Mouse (Mus musculus): ENCODE measurements around the gene Syngr1. TPM values are rescaled to one million over a fixed set of nuclear protein-coding genes. Genes with fewer than 3 reads are reported as not detected.

Syngr1 gene
- polyA plus RNA-seq, 1 experiment from 2014 or later: 11.2 TPM

- WGBS: 95% methylated on average over 3 of the region's 3 CpGs
- Histone ChIP-seq H3K4me1 (peaks cover 17% of the 10 kb centered on the region), H3K9me3 (replicated peaks) (no peaks in the 10 kb centered on the region), H3K9ac (no peak overlapping the region), H3K27ac (no peak overlapping the region), H3K27me3 (no peaks in the 10 kb centered on the region), H3K36me3 (peaks cover 49% of the 10 kb centered on the region), H3K4me3 (replicated peaks) (no peak overlapping the region), H3K4me2 (no peak overlapping the region)
- no peak for ATAC-seq (replicated peaks; ENCODE audit: low FRiP score)
Observed at GRCm38 (mm10) chr15:80142130-80142529, 51.0 kb downstream of the Syngr1 start.

- peaks cover 3% of the 10 kb centered on the region; the same call in 1 of the 2 replicates for H3K4me1 ChIP-seq
- H3K9ac ChIP-seq: no peak overlapping the region
- H3K36me3 ChIP-seq: peaks cover 55% of the 10 kb centered on the region
- no peaks in the 10 kb centered on the region for H3K9me3 ChIP-seq (replicated peaks)
- no peak overlapping the region for H3K27ac ChIP-seq
- H3K27me3 ChIP-seq: no peaks in the 10 kb centered on the region
- H3K4me2 ChIP-seq: no peak overlapping the region
- no peak for ATAC-seq (replicated peaks; ENCODE audit: low FRiP score)
- H3K4me3 ChIP-seq (replicated peaks): no peak overlapping the region
- WGBS: 93% methylated on average over 6 of the region's 6 CpGs
Observed at GRCm38 (mm10) chr15:80143760-80144159, 52.6 kb downstream of the Syngr1 start.

GRCm38 (mm10) chr15:80145397-80145796 is 54.3 kb downstream of the Syngr1 start:
- no peak overlapping the region for H3K4me2 ChIP-seq
- H3K9me3 ChIP-seq (replicated peaks): no peaks in the 10 kb centered on the region
- peaks cover 62% of the 10 kb centered on the region for H3K36me3 ChIP-seq
- no peaks in the 10 kb centered on the region for H3K4me1 ChIP-seq
- no peak overlapping the region for H3K27ac ChIP-seq
- WGBS: 88% methylated on average over 5 of the region's 5 CpGs
- no peak overlapping the region for H3K4me3 ChIP-seq (replicated peaks)
- no peaks in the 10 kb centered on the region for H3K27me3 ChIP-seq
- ATAC-seq (replicated peaks; ENCODE audit: low FRiP score): no peak
- no peak overlapping the region for H3K9ac ChIP-seq

- no peaks in the 10 kb centered on the region for H3K4me1 ChIP-seq
- ATAC-seq (replicated peaks; ENCODE audit: low FRiP score): no peak
- H3K4me2 ChIP-seq: no peak overlapping the region
- no peak overlapping the region for H3K27ac ChIP-seq
- no peaks in the 10 kb centered on the region for H3K9me3 ChIP-seq (replicated peaks)
- H3K27me3 ChIP-seq: no peaks in the 10 kb centered on the region
- no peak overlapping the region for H3K9ac ChIP-seq
- H3K36me3 ChIP-seq: peaks cover 66% of the 10 kb centered on the region
- H3K4me3 ChIP-seq (replicated peaks): no peak overlapping the region
- WGBS: 72% methylated on average over 6 of the region's 6 CpGs
Observed at GRCm38 (mm10) chr15:80146153-80146552, 55.0 kb downstream of the Syngr1 start.

GRCm38 (mm10) chr15:80147090-80147489 is 56.0 kb downstream of the Syngr1 start:
- H3K27ac ChIP-seq: no peak overlapping the region
- no peak for ATAC-seq (replicated peaks; ENCODE audit: low FRiP score)
- H3K36me3 ChIP-seq: peaks cover 65% of the 10 kb centered on the region
- WGBS: 89% methylated on average over 14 of the region's 14 CpGs
- no peaks in the 10 kb centered on the region for H3K4me1 ChIP-seq
- no peaks in the 10 kb centered on the region for H3K27me3 ChIP-seq
- no peak overlapping the region for H3K9ac ChIP-seq
- H3K4me3 ChIP-seq (replicated peaks): no peak overlapping the region
- H3K9me3 ChIP-seq (replicated peaks): no peaks in the 10 kb centered on the region
- H3K4me2 ChIP-seq: no peak overlapping the region

GRCm38 (mm10) chr15:80147511-80147910 is 56.4 kb downstream of the Syngr1 start:
- Histone ChIP-seq H3K9me3 (replicated peaks) (no peaks in the 10 kb centered on the region), H3K9ac (no peak overlapping the region), H3K4me1 (no peaks in the 10 kb centered on the region), H3K4me2 (no peak overlapping the region), H3K27ac (no peak overlapping the region), H3K4me3 (replicated peaks) (no peak overlapping the region), H3K36me3 (peaks cover 65% of the 10 kb centered on the region), H3K27me3 (no peaks in the 10 kb centered on the region)
- 61% methylated on average over 5 of the region's 5 CpGs for WGBS
- ATAC-seq (replicated peaks; ENCODE audit: low FRiP score): no peak

- no peaks in the 10 kb centered on the region for H3K27me3 ChIP-seq
- no peak for ATAC-seq (replicated peaks; ENCODE audit: low FRiP score)
- 90% methylated on average over 8 of the region's 8 CpGs for whole genome bisulfite sequencing
Observed at GRCm38 (mm10) chr15:80148565-80148964, 57.4 kb downstream of the Syngr1 start.

GRCm38 (mm10) chr15:80149517-80149916 is 58.4 kb downstream of the Syngr1 start:
- 90% methylated on average over 7 of the region's 7 CpGs for WGBS
- no peak overlapping the region for H3K4me3 ChIP-seq (replicated peaks)
- peaks cover 67% of the 10 kb centered on the region for H3K36me3 ChIP-seq
- no peak for ATAC-seq (replicated peaks; ENCODE audit: low FRiP score)
- H3K9ac ChIP-seq: no peak overlapping the region
- no peaks in the 10 kb centered on the region for H3K9me3 ChIP-seq (replicated peaks)
- no peaks in the 10 kb centered on the region for H3K27me3 ChIP-seq
- H3K4me1 ChIP-seq: no peaks in the 10 kb centered on the region
- no peak overlapping the region for H3K4me2 ChIP-seq
- no peak overlapping the region for H3K27ac ChIP-seq

More at GRCm38 (mm10) chr15:80148565-80148964, 57.4 kb downstream of the Syngr1 start:
- no peaks in the 10 kb centered on the region for H3K9me3 ChIP-seq (replicated peaks)
- H3K36me3 ChIP-seq: peaks cover 65% of the 10 kb centered on the region
- H3K4me2 ChIP-seq: no peak overlapping the region
- no peak overlapping the region for H3K4me3 ChIP-seq (replicated peaks)
- H3K9ac ChIP-seq: no peak overlapping the region
- H3K4me1 ChIP-seq: no peaks in the 10 kb centered on the region
- no peak overlapping the region for H3K27ac ChIP-seq

GRCm38 (mm10) chr15:80152663-80153062 is 61.5 kb downstream of the Syngr1 start:
- H3K36me3 ChIP-seq: peaks cover 98% of the 10 kb centered on the region
- 83% methylated on average over 10 of the region's 10 CpGs for WGBS

GRCm38 (mm10) chr15:80153757-80154156 is 62.6 kb downstream of the Syngr1 start:
- H3K4me3 ChIP-seq (replicated peaks): no peak overlapping the region
- WGBS: 84% methylated on average over 11 of the region's 11 CpGs

More at GRCm38 (mm10) chr15:80152663-80153062, 61.5 kb downstream of the Syngr1 start:
- H3K27ac ChIP-seq: no peak overlapping the region
- no peak for ATAC-seq (replicated peaks; ENCODE audit: low FRiP score)
- H3K4me2 ChIP-seq: no peak overlapping the region
- no peak overlapping the region for H3K9ac ChIP-seq
- H3K4me1 ChIP-seq: peaks cover 12% of the 10 kb centered on the region
- no peaks in the 10 kb centered on the region for H3K27me3 ChIP-seq
- no peaks in the 10 kb centered on the region for H3K9me3 ChIP-seq (replicated peaks)
- no peak overlapping the region for H3K4me3 ChIP-seq (replicated peaks)

GRCm38 (mm10) chr15:80155707-80156106 is 64.6 kb downstream of the Syngr1 start:
- Histone ChIP-seq H3K9ac (no peak overlapping the region), H3K4me1 (peaks cover 42% of the 10 kb centered on the region), H3K27me3 (no peaks in the 10 kb centered on the region), H3K4me3 (replicated peaks) (no peak overlapping the region), H3K4me2 (no peak overlapping the region), H3K27ac (no peak overlapping the region), H3K9me3 (replicated peaks) (no peaks in the 10 kb centered on the region), H3K36me3 (peaks cover 92% of the 10 kb centered on the region)
- ATAC-seq (replicated peaks; ENCODE audit: low FRiP score): no peak
- 96% methylated on average over 8 of the region's 8 CpGs for WGBS

More at GRCm38 (mm10) chr15:80153757-80154156, 62.6 kb downstream of the Syngr1 start:
- no peak for ATAC-seq (replicated peaks; ENCODE audit: low FRiP score)
- H3K9ac ChIP-seq: no peak overlapping the region
- H3K4me1 ChIP-seq: peaks cover 23% of the 10 kb centered on the region
- H3K4me2 ChIP-seq: no peak overlapping the region
- H3K36me3 ChIP-seq: peaks cover 99% of the 10 kb centered on the region
- no peak overlapping the region for H3K27ac ChIP-seq
- no peaks in the 10 kb centered on the region for H3K9me3 ChIP-seq (replicated peaks)
- no peaks in the 10 kb centered on the region for H3K27me3 ChIP-seq

- Histone ChIP-seq H3K27ac (no peak overlapping the region), H3K4me2 (no peak overlapping the region), H3K4me3 (replicated peaks) (no peak overlapping the region), H3K9ac (no peak overlapping the region), H3K4me1 (peaks cover 44% of the 10 kb centered on the region), H3K27me3 (no peaks in the 10 kb centered on the region), H3K9me3 (replicated peaks) (no peaks in the 10 kb centered on the region), H3K36me3 (peaks cover 93% of the 10 kb centered on the region)
- ATAC-seq (replicated peaks; ENCODE audit: low FRiP score): no peak
- 77% methylated on average over 22 of the region's 22 CpGs for whole genome bisulfite sequencing
Observed at GRCm38 (mm10) chr15:80157197-80157943, 66.2 kb downstream of the Syngr1 start.

All from kidney, embryonic 15.5 days (tissue).